Mouse (Mus musculus): Measurements from ENCODE around the gene Olfr65. TPM values are rescaled to one million over a fixed set of nuclear protein-coding genes. Genes with fewer than 3 reads are reported as not detected.

Olfr65 gene
- polyA plus RNA-seq, 1 experiment from 2014 or later: not detected

- Histone ChIP-seq H3K4me3 (no peak overlapping the region), H3K36me3 (replicated peaks) (no peaks in the 10 kb centered on the region), H3K4me2 (no peak overlapping the region), H3K27ac (no peak overlapping the region), H3K27me3 (replicated peaks) (no peaks in the 10 kb centered on the region), H3K9me3 (no peaks in the 10 kb centered on the region), H3K4me1 (no peaks in the 10 kb centered on the region), H3K9ac (no peak overlapping the region)
- WGBS: 48% methylated on average over 8 of the region's 8 CpGs
- ATAC-seq (replicated peaks): no peak
These were observed 9.8 kb downstream of the Olfr65 start for GRCm38 (mm10) chr7:103912969-103913511.

- no peak for ATAC-seq (replicated peaks)
These were observed 12.1 kb downstream of the Olfr65 start for GRCm38 (mm10) chr7:103915338-103915737.

GRCm38 (mm10) chr7:103928525-103928924 lies 25.2 kb downstream of the Olfr65 start, which contains the start of gene Olfr631:
TSS of gene Olfr631 (plus strand) at chr7:103928825.
- H3K27ac ChIP-seq: no peak within 1 kb of the TSS
- no peak for ATAC-seq (replicated peaks)
- H3K4me3 ChIP-seq: no peak within 1 kb of the TSS
- no peaks in the 10 kb centered on the region for H3K4me1 ChIP-seq
- H3K27me3 ChIP-seq (replicated peaks): no peaks in the 10 kb centered on the region
- H3K4me2 ChIP-seq: no peak within 1 kb of the TSS
- no peaks in the 10 kb centered on the region for H3K9me3 ChIP-seq
- H3K9ac ChIP-seq: no peak within 1 kb of the TSS
- no peaks in the 10 kb centered on the region for H3K36me3 ChIP-seq (replicated peaks)

More at GRCm38 (mm10) chr7:103915338-103915737, 12.1 kb downstream of the Olfr65 start:
- no peak overlapping the region for H3K4me2 ChIP-seq
- no peaks in the 10 kb centered on the region for H3K4me1 ChIP-seq
- no peak overlapping the region for H3K27ac ChIP-seq
- H3K9ac ChIP-seq: no peak overlapping the region
- H3K4me3 ChIP-seq: no peak overlapping the region
- H3K27me3 ChIP-seq (replicated peaks): no peaks in the 10 kb centered on the region
- no peaks in the 10 kb centered on the region for H3K9me3 ChIP-seq
- no peaks in the 10 kb centered on the region for H3K36me3 ChIP-seq (replicated peaks)

GRCm38 (mm10) chr7:103934264-103934663 lies 31.0 kb downstream of the Olfr65 start, which contains the start of gene Olfr632:
TSS of gene Olfr632 (plus strand) at chr7:103934347.
- H3K9ac ChIP-seq: no peak within 1 kb of the TSS
- WGBS: 68% methylated on average over 2 of the region's 2 CpGs
- no peak within 1 kb of the TSS for H3K27ac ChIP-seq
- no peaks in the 10 kb centered on the region for H3K9me3 ChIP-seq
- no peaks in the 10 kb centered on the region for H3K4me1 ChIP-seq
- H3K36me3 ChIP-seq (replicated peaks): no peaks in the 10 kb centered on the region
- H3K4me2 ChIP-seq: no peak within 1 kb of the TSS
- no peaks in the 10 kb centered on the region for H3K27me3 ChIP-seq (replicated peaks)
- no peak within 1 kb of the TSS for H3K4me3 ChIP-seq
- ATAC-seq (replicated peaks): no peak

GRCm38 (mm10) chr7:103942730-103943129 lies 39.4 kb downstream of the Olfr65 start:
- ATAC-seq (replicated peaks): no peak
- Histone ChIP-seq H3K27ac (no peak overlapping the region), H3K36me3 (replicated peaks) (no peaks in the 10 kb centered on the region), H3K9me3 (no peaks in the 10 kb centered on the region), H3K4me3 (no peak overlapping the region), H3K9ac (no peak overlapping the region), H3K4me2 (no peak overlapping the region), H3K27me3 (replicated peaks) (no peaks in the 10 kb centered on the region), H3K4me1 (no peaks in the 10 kb centered on the region)
- WGBS: 23% methylated on average over 2 of the region's 2 CpGs

GRCm38 (mm10) chr7:103944137-103944536 lies 40.9 kb downstream of the Olfr65 start, which contains the start of gene Olfr633:
TSS of gene Olfr633 (plus strand) at chr7:103944437.
- H3K27ac ChIP-seq: no peak within 1 kb of the TSS
- H3K27me3 ChIP-seq (replicated peaks): no peaks in the 10 kb centered on the region
- no peak for ATAC-seq (replicated peaks)
- no peaks in the 10 kb centered on the region for H3K9me3 ChIP-seq
- no peak within 1 kb of the TSS for H3K9ac ChIP-seq
- H3K4me1 ChIP-seq: no peaks in the 10 kb centered on the region
- no peak within 1 kb of the TSS for H3K4me2 ChIP-seq
- no peaks in the 10 kb centered on the region for H3K36me3 ChIP-seq (replicated peaks)
- no peak within 1 kb of the TSS for H3K4me3 ChIP-seq

Other genes with a start within 250 kb of the Olfr65 start
- not detected in 2 replicates for gene Olfr623, start 239.8 kb upstream of the Olfr65 start, polyA plus RNA-seq (2015; fragmentation: Nextera tagmentation; extraction: Ambion mirVana)
- gene Olfr624, start 232.3 kb upstream of the Olfr65 start, polyA plus RNA-seq (2015; fragmentation: Nextera tagmentation; extraction: Ambion mirVana): 0.05 TPM in 1 of 2 replicates, not detected in the other
- gene Olfr625-ps1, start 220.8 kb upstream of the Olfr65 start, polyA plus RNA-seq (2015; fragmentation: Nextera tagmentation; extraction: Ambion mirVana): not detected in 2 replicates
- gene Olfr243, start 188.8 kb upstream of the Olfr65 start, polyA plus RNA-seq (2015; fragmentation: Nextera tagmentation; extraction: Ambion mirVana): not detected in 2 replicates
- gene Olfr628, start 173.1 kb upstream of the Olfr65 start, polyA plus RNA-seq (2015; fragmentation: Nextera tagmentation; extraction: Ambion mirVana): not detected in 2 replicates
- not detected in 2 replicates for gene Olfr629, start 158.5 kb upstream of the Olfr65 start, polyA plus RNA-seq (2015; fragmentation: Nextera tagmentation; extraction: Ambion mirVana)
- not detected in 2 replicates for gene Olfr630, start 146.2 kb upstream of the Olfr65 start, polyA plus RNA-seq (2015; fragmentation: Nextera tagmentation; extraction: Ambion mirVana)
- gene Olfr69, start 131.9 kb upstream of the Olfr65 start, polyA plus RNA-seq (2015; fragmentation: Nextera tagmentation; extraction: Ambion mirVana): not detected in 2 replicates
- not detected in 2 replicates for gene Olfr68, start 123.8 kb upstream of the Olfr65 start, polyA plus RNA-seq (2015; fragmentation: Nextera tagmentation; extraction: Ambion mirVana)
- gene Olfr67, start 111.7 kb upstream of the Olfr65 start, polyA plus RNA-seq (2015; fragmentation: Nextera tagmentation; extraction: Ambion mirVana): not detected in 2 replicates
- gene Hbb-bt, start 89.5 kb upstream of the Olfr65 start, polyA plus RNA-seq (2015; fragmentation: Nextera tagmentation; extraction: Ambion mirVana): 1,363 and 1,680 TPM in 2 replicates
- 4,007 and 5,156 TPM in 2 replicates for gene Hbb-bs, start 75.4 kb upstream of the Olfr65 start, polyA plus RNA-seq (2015; fragmentation: Nextera tagmentation; extraction: Ambion mirVana)
- gene Hbb-bh2, start 63.0 kb upstream of the Olfr65 start, polyA plus RNA-seq (2015; fragmentation: Nextera tagmentation; extraction: Ambion mirVana): not detected in 2 replicates
- 1.8 and 2.5 TPM in 2 replicates for gene Hbb-bh1, start 60.3 kb upstream of the Olfr65 start, polyA plus RNA-seq (2015; fragmentation: Nextera tagmentation; extraction: Ambion mirVana)
- gene Hbb-y, start 50.3 kb upstream of the Olfr65 start, polyA plus RNA-seq (2015; fragmentation: Nextera tagmentation; extraction: Ambion mirVana): 155 and 221 TPM in 2 replicates
- not detected in 2 replicates for gene Olfr66, start 17.2 kb upstream of the Olfr65 start, polyA plus RNA-seq (2015; fragmentation: Nextera tagmentation; extraction: Ambion mirVana)
- not detected in 2 replicates for gene Olfr64, start 9.0 kb upstream of the Olfr65 start, polyA plus RNA-seq (2015; fragmentation: Nextera tagmentation; extraction: Ambion mirVana)
- not detected in 2 replicates for gene Olfr631, start 25.3 kb downstream of the Olfr65 start, polyA plus RNA-seq (2015; fragmentation: Nextera tagmentation; extraction: Ambion mirVana)
- not detected in 2 replicates for gene Olfr632, start 30.9 kb downstream of the Olfr65 start, polyA plus RNA-seq (2015; fragmentation: Nextera tagmentation; extraction: Ambion mirVana)
- gene Olfr633, start 41.0 kb downstream of the Olfr65 start, polyA plus RNA-seq (2015; fragmentation: Nextera tagmentation; extraction: Ambion mirVana): not detected in 2 replicates
- 0.01 and 0.03 TPM in 2 replicates for gene Olfr635, start 67.7 kb downstream of the Olfr65 start, polyA plus RNA-seq (2015; fragmentation: Nextera tagmentation; extraction: Ambion mirVana)
- not detected in 2 replicates for gene Olfr638, start 95.3 kb downstream of the Olfr65 start, polyA plus RNA-seq (2015; fragmentation: Nextera tagmentation; extraction: Ambion mirVana)
- gene Olfr639, start 113.8 kb downstream of the Olfr65 start, polyA plus RNA-seq (2015; fragmentation: Nextera tagmentation; extraction: Ambion mirVana): 0.04 TPM in 1 of 2 replicates, not detected in the other
- not detected in 2 replicates for gene Olfr640, start 122.1 kb downstream of the Olfr65 start, polyA plus RNA-seq (2015; fragmentation: Nextera tagmentation; extraction: Ambion mirVana)
- gene Olfr641, start 132.0 kb downstream of the Olfr65 start, polyA plus RNA-seq (2015; fragmentation: Nextera tagmentation; extraction: Ambion mirVana): not detected in 2 replicates
- not detected in 2 replicates for gene Olfr642, start 149.2 kb downstream of the Olfr65 start, polyA plus RNA-seq (2015; fragmentation: Nextera tagmentation; extraction: Ambion mirVana)
- not detected in 2 replicates for gene 4930516K23Rik, start 158.0 kb downstream of the Olfr65 start, polyA plus RNA-seq (2015; fragmentation: Nextera tagmentation; extraction: Ambion mirVana)
- not detected in 2 replicates for gene Olfr644, start 168.4 kb downstream of the Olfr65 start, polyA plus RNA-seq (2015; fragmentation: Nextera tagmentation; extraction: Ambion mirVana)
- not detected in 2 replicates for gene Olfr645, start 182.0 kb downstream of the Olfr65 start, polyA plus RNA-seq (2015; fragmentation: Nextera tagmentation; extraction: Ambion mirVana)
- not detected in 2 replicates for gene Olfr646, start 201.4 kb downstream of the Olfr65 start, polyA plus RNA-seq (2015; fragmentation: Nextera tagmentation; extraction: Ambion mirVana)
- gene Ubqln5, start 226.3 kb downstream of the Olfr65 start, polyA plus RNA-seq (2015; fragmentation: Nextera tagmentation; extraction: Ambion mirVana): not detected in 2 replicates
- not detected in 2 replicates for gene Olfr643, start 233.9 kb downstream of the Olfr65 start, polyA plus RNA-seq (2015; fragmentation: Nextera tagmentation; extraction: Ambion mirVana)
- not detected in 2 replicates for gene Ubqln3, start 239.8 kb downstream of the Olfr65 start, polyA plus RNA-seq (2015; fragmentation: Nextera tagmentation; extraction: Ambion mirVana)
- not detected in 2 replicates for gene Ubqlnl, start 247.1 kb downstream of the Olfr65 start, polyA plus RNA-seq (2015; fragmentation: Nextera tagmentation; extraction: Ambion mirVana)